Mouse (Mus musculus) liver, embryonic 15.5 days (tissue): ENCODE data around the gene Crcp. TPM values are rescaled to one million over a fixed set of nuclear protein-coding genes. Genes with fewer than 3 reads are reported as not detected.
"Not testable (repeated sequence)": the region's sequence is repeated elsewhere in the genome, so short reads cannot be mapped to it uniquely, and the experiment has no call there.

Source experiments
- ATAC-seq: fragments of 200-750 bp; cut with Nextera tagmentation; 2 replicates; pipeline ENCODE4 v1.8.0; 2017; ENCODE audit warnings: moderate number of reproducible peaks, mild to moderate bottlenecking, moderate library complexity; ENCODE audit not compliant: insufficient read depth
- H3K27ac ChIP-seq: fragments of 300-500 bp; sonication (generic); replicated peaks from 2 replicates; pipeline ENCODE4 v1.5.1; 2015; ENCODE audit warnings: mild to moderate bottlenecking, inconsistent platforms
- H3K27me3 ChIP-seq: fragments of 300-500 bp; sonication (generic); 2 replicates; pipeline ENCODE4 v1.6.1; 2015; ENCODE audit warnings: mild to moderate bottlenecking, inconsistent platforms
- H3K36me3 ChIP-seq: fragments of 300-500 bp; sonication (generic); replicated peaks from 2 replicates; pipeline ENCODE4 v1.6.1; 2015; ENCODE audit warnings: moderate library complexity, mild to moderate bottlenecking, inconsistent platforms
- H3K4me1 ChIP-seq: fragments of 300-500 bp; sonication (generic); replicated peaks from 2 replicates; pipeline ENCODE4 v1.6.1; 2015; ENCODE audit warnings: inconsistent platforms
- H3K4me2 ChIP-seq: fragments of 300-500 bp; sonication (generic); 2 replicates; pipeline ENCODE4 v1.6.1; 2015; ENCODE audit warnings: moderate library complexity, mild to moderate bottlenecking, inconsistent platforms
- H3K4me3 ChIP-seq: fragments of 300-500 bp; sonication (generic); replicated peaks from 2 replicates; pipeline ENCODE4 v1.5.1; 2015; ENCODE audit warnings: mild to moderate bottlenecking, inconsistent platforms
- H3K9ac ChIP-seq: fragments of 300-500 bp; sonication (generic); 2 replicates; pipeline ENCODE4 v1.6.1; 2015; ENCODE audit warnings: moderate library complexity, mild to moderate bottlenecking, inconsistent platforms
- H3K9me3 ChIP-seq: fragments of 300-500 bp; sonication (generic); replicated peaks from 2 replicates; pipeline ENCODE4 v1.6.1; 2016; ENCODE audit warnings: inconsistent platforms
- WGBS: fragments of 180-500 bp; shearing (Covaris S2); methylation state at CpG from one replicate; pipeline ENCODE4 v1.1.7; 2015; ENCODE audit warnings: mixed read lengths; ENCODE audit not compliant: insufficient replicate concordance; 5-methylcytosine and 5-hydroxymethylcytosine counted together
- polyA plus RNA-seq: library from polyadenylated mRNA; unstranded; fragments of >200 nt; fragmentation: Nextera tagmentation; extraction: Ambion mirVana; gene quantifications from 2 replicates; pipeline ENCODE4 v1.2.1, GENCODE M21; 2015

The Crcp gene
- polyA plus RNA-seq, 1 experiment from 2014 or later: 23.1 TPM

GRCm38 (mm10) chr5:130023067-130023766 is 5.9 kb upstream of the Crcp start:
- Histone ChIP-seq H3K4me2 (peak overlapping the region; percentile 90), H3K9ac (0 out of 2 replicates have a peak overlapping the region, but pooled peaks have one; percentile 66), H3K4me1 (peaks cover 34% of the 10 kb centered on the region), H3K9me3 (no peaks in the 10 kb centered on the region), H3K27me3 (peaks cover 14% of the 10 kb centered on the region), H3K36me3 (peaks cover 6% of the 10 kb centered on the region; the same call in 1 of the 2 replicates), H3K27ac (peak overlapping the region; percentile 42; the same call in 1 of the 2 replicates), H3K4me3 (peak overlapping the region; percentile 67)
- 37% methylated on average over 12 of the region's 12 CpGs for WGBS
- no peak for ATAC-seq

GRCm38 (mm10) chr5:130023767-130024539 is 5.1 kb upstream of the Crcp start:
- Histone ChIP-seq H3K27ac (peak overlapping the region; percentile 89), H3K4me2 (peak overlapping the region; percentile 90), H3K9me3 (no peaks in the 10 kb centered on the region), H3K9ac (peak overlapping the region; percentile 66), H3K27me3 (peaks cover 14% of the 10 kb centered on the region), H3K4me1 (peaks cover 40% of the 10 kb centered on the region), H3K4me3 (peak overlapping the region; percentile 67), H3K36me3 (0 out of 2 replicates have a peak, but pooled peaks cover 2% of the 10 kb centered on the region)
- under 1% methylated on average over 32 of the region's 32 CpGs for WGBS
- peak; percentile 87 for ATAC-seq

- H3K36me3 ChIP-seq: no peaks in the 10 kb centered on the region
- H3K27me3 ChIP-seq: peaks cover 14% of the 10 kb centered on the region
- no peak overlapping the region for H3K9ac ChIP-seq
- ATAC-seq: no peak
- H3K4me1 ChIP-seq: peaks cover 48% of the 10 kb centered on the region
- no peaks in the 10 kb centered on the region for H3K9me3 ChIP-seq
- no peak overlapping the region for H3K27ac ChIP-seq
- H3K4me3 ChIP-seq: no peak overlapping the region
- 56% methylated on average over 5 of the region's 5 CpGs for WGBS
- no peak overlapping the region for H3K4me2 ChIP-seq
These were observed 2.0 kb upstream of the Crcp start for GRCm38 (mm10) chr5:130027134-130027533.

- ATAC-seq: no peak
- peaks cover 54% of the 10 kb centered on the region for H3K4me1 ChIP-seq
- H3K27ac ChIP-seq: no peak overlapping the region
- no peak overlapping the region for H3K4me2 ChIP-seq
- H3K9me3 ChIP-seq: no peaks in the 10 kb centered on the region
- H3K36me3 ChIP-seq: no peaks in the 10 kb centered on the region
- no peak overlapping the region for H3K4me3 ChIP-seq
- 68% methylated on average over 7 of the region's 7 CpGs for WGBS
- peaks cover 14% of the 10 kb centered on the region for H3K27me3 ChIP-seq
- H3K9ac ChIP-seq: no peak overlapping the region
These were observed 1.4 kb upstream of the Crcp start for GRCm38 (mm10) chr5:130027696-130028095.

- Histone ChIP-seq H3K4me3 (no peak overlapping the region), H3K9me3 (no peaks in the 10 kb centered on the region), H3K27me3 (peaks cover 11% of the 10 kb centered on the region), H3K27ac (no peak overlapping the region; the same call in 1 of the 2 replicates), H3K36me3 (peaks cover 8% of the 10 kb centered on the region), H3K4me2 (no peak overlapping the region), H3K4me1 (peaks cover 49% of the 10 kb centered on the region), H3K9ac (no peak overlapping the region)
- WGBS: 83% methylated on average over 19 of the region's 19 CpGs
- ATAC-seq: no peak
These were observed 2.6 kb downstream of the Crcp start for GRCm38 (mm10) chr5:130031410-130032390.

GRCm38 (mm10) chr5:130033869-130034268 is 4.8 kb downstream of the Crcp start:
- peaks cover 24% of the 10 kb centered on the region for H3K36me3 ChIP-seq
- peaks cover 43% of the 10 kb centered on the region for H3K4me1 ChIP-seq
- no peak overlapping the region for H3K9ac ChIP-seq
- H3K4me2 ChIP-seq: no peak overlapping the region
- no peaks in the 10 kb centered on the region for H3K27me3 ChIP-seq
- WGBS: 44% methylated on average over 2 of the region's 2 CpGs
- H3K27ac ChIP-seq: peak overlapping the region; percentile 14; the same call in 1 of the 2 replicates
- H3K9me3 ChIP-seq: no peaks in the 10 kb centered on the region
- no peak overlapping the region for H3K4me3 ChIP-seq
- 0 out of 2 replicates have a peak, but pooled peaks have one; percentile 4 for ATAC-seq

- H3K27ac ChIP-seq, H3K27me3 ChIP-seq, ATAC-seq, H3K4me2 ChIP-seq, H3K9ac ChIP-seq, H3K9me3 ChIP-seq, H3K4me3 ChIP-seq: not testable (repeated sequence)
- 48% methylated on average over 2 of the region's 2 CpGs for WGBS
- H3K4me1 ChIP-seq: peaks cover 28% of the 10 kb centered on the region
- peaks cover 44% of the 10 kb centered on the region for H3K36me3 ChIP-seq
These were observed 7.2 kb downstream of the Crcp start for GRCm38 (mm10) chr5:130036300-130036699.

- Histone ChIP-seq H3K27ac (no peak overlapping the region), H3K9me3 (no peaks in the 10 kb centered on the region), H3K27me3 (no peaks in the 10 kb centered on the region), H3K9ac (no peak overlapping the region), H3K4me1 (peaks cover 13% of the 10 kb centered on the region), H3K36me3 (peaks cover 59% of the 10 kb centered on the region), H3K4me3 (no peak overlapping the region), H3K4me2 (no peak overlapping the region)
- WGBS: 66% methylated on average over 19 of the region's 19 CpGs
- ATAC-seq: no peak
These were observed 8.8 kb downstream of the Crcp start for GRCm38 (mm10) chr5:130037752-130038455.

- no peak for ATAC-seq
- Histone ChIP-seq H3K9me3 (no peaks in the 10 kb centered on the region), H3K9ac (no peak overlapping the region), H3K27me3 (no peaks in the 10 kb centered on the region), H3K4me1 (0 out of 2 replicates have a peak, but pooled peaks cover 5% of the 10 kb centered on the region), H3K4me3 (no peak overlapping the region), H3K36me3 (peaks cover 65% of the 10 kb centered on the region), H3K4me2 (no peak overlapping the region), H3K27ac (no peak overlapping the region)
- 80% methylated on average over 4 of the region's 4 CpGs for WGBS
These were observed 11.7 kb downstream of the Crcp start for GRCm38 (mm10) chr5:130040797-130041196.

GRCm38 (mm10) chr5:130041262-130041661 is 12.2 kb downstream of the Crcp start:
- Histone ChIP-seq H3K9me3 (no peaks in the 10 kb centered on the region), H3K27ac (no peak overlapping the region), H3K4me2 (no peak overlapping the region), H3K36me3 (peaks cover 68% of the 10 kb centered on the region), H3K9ac (no peak overlapping the region), H3K4me3 (no peak overlapping the region), H3K27me3 (no peaks in the 10 kb centered on the region), H3K4me1 (0 out of 2 replicates have a peak, but pooled peaks cover 5% of the 10 kb centered on the region)
- no peak for ATAC-seq
- WGBS: 66% methylated on average over 4 of the region's 4 CpGs
